Mouse (Mus musculus): ENCODE measurements around the gene Gm10959.
A peak's percentile ranks its signal among the peaks of the same experiment; 100 is the strongest.

Gene Gm10959

DNA sequence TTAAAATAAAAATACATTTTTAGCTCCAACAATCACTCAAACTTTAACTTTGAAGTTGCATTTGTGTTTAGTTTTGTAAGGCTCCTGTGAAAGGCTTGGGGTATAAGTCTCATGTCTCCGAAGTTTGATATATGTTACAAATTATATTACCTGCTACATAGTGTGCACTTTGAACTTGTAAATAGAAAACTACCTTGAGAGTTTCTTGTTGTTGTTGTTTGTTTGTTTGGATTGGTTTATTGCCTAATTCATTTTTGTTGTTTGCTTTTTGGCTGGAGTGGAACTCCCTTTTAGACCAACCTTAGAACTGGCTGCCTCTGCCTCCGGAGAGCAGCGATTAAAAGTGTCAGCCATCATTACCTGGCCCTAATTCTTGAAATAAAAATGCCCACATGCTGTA is 24.4 kb downstream of the Gm10959 start, which contains the start of gene Fabp2:
TSS of gene Fabp2 (plus strand) at position 301 of the 400 bp plus-strand sequence.
- DNase-seq (ENCODE audit: low spot score), result no peak

DNA sequence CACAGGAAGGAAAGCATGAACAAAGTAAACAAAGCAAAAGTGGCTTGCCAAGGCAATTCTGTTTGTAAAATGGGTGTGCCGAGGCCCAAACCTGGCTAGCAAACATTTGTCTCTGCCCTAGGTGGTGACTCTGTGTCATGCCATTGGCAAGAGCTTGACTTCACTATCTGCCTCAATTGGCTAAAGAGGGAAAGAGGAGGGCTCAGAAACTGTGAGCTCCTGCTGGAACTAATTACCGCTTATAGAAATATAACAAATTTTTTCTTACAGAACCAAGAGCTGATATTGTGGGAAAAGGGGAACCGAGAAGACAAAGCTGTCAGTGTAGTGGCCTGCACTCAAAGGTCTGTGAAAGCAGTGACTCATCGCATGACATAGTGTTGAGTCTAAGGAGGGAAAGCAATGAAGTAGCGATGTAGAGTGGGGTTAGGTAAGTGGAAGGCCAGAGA is 30.8 kb downstream of the Gm10959 start:
- DNase-seq (ENCODE audit: low spot score), result peak; percentile 39

DNA sequence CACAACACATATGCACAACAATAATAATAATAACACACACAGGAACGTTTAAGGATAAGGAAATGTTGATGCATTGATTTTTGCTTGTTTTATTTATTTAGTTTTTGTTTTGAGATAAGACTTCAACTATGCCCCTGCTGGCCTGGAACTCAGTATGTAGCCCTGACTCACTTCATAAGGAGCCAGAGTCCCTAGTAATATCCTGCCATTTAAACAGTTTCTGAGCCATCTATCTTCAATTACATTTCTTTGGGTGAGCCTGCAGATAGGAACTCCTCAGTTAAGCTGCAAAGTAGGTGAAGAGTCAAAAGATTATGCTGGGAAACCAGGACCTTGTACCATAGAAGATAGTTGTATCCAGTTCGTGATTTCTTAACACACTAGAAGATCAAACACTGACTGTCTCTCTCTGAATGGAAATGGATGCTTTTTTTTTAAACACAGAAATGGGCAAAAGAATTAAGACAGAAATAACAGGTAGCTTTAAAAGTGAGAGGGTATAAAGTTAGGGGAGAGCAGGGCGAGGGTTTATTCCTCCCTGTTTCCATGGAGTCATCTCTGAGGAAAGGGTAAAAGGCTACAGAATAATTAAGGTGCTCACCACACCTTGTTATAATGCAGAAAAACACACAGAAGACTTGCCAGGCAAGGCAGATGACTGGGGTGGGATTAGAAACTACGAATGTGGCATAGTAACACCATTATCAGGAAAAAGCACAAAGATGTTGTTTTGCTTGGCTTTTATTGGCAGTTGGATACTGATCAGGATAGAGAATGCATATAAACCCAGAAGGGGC is 31.5 kb downstream of the Gm10959 start:
- DNase-seq (ENCODE audit: low spot score), result no peak

DNA sequence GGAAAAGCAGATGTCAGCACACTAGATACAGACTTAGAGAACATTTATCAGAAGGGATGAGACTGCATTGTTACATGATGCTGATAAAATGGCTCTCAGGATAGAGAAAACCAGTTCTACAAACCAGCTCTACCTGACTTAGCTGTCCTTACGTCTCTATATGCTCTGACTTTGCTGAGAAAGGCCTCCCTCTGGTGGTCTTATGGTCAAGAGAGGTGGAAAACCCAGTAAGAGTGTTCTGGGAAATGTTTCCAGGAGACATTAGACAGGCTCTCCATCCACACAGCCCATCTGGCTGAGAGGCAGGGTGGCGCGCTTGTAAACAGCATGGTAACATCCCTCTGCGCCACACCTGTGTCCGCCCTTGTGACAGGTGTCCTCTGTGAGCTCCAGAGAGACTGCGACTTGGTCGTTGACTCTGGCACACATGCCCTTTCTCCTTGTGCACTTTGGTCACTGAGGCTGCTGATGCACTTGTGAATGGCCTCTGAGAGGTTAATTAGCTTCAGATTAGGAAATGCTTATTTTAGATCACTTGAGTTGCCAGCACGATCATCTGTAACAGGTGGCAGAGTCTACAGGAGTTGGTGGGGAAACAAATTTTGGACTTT is 40.4 kb downstream of the Gm10959 start:
- DNase-seq (ENCODE audit: low spot score), result no peak

DNA sequence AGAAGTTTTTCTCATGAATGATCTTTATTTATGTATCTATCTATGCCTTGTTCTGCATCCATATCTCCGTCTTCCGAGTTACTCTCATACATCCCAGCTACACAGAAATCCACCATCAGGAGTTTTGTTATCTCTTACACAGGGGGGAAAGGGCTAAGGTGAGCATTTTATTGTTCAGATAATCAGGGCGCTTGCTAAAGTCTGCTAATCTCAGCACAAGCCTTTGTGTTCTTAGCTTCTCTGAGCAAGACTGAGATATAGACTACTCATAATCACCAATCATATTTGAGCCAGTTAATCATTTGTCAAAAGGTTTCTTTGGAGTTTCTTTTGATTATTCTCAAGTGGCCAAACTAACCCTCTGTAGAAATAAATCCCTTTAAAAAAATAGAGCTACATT is 41.6 kb downstream of the Gm10959 start:
- DNase-seq (ENCODE audit: low spot score), result no peak

DNA sequence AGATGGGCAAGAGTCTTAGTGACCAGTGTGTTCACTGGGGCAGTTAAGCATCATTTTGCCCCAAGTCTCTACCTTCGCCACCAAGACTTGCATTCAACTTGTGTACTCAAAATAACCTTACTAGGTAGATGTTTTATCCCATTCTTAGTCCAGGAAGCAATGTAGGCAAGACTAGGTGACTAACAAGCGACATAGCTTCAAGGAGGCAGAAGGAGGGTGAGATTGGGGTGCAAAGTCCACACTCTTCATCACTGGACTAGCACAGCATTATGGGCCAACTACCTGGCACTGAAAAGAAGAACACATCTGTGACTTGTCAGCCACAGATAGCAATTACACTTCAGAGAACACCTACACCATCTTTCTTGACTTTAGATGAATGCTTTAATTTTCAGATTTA is 42.3 kb downstream of the Gm10959 start:
- no peak for DNase-seq (ENCODE audit: low spot score)

DNA sequence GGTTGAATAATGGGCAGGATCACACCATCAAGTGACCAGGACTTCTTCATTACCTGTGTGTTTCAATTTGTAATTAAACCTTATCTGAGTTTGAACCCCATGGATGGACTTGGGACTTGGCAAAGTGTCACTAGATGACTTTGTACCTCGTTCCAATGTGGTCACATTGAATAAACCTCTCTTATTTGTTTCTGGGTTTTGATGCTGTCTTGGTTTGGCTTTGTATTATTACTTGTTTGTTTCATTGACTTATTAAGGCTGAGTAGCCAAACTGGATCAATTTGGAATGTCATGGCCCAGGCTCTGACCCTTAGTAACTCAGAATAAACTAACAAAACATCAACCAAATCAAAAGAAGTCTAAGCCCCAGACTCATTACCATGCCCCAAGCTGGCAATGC is 47.6 kb downstream of the Gm10959 start:
- no peak for DNase-seq (ENCODE audit: low spot score)

DNA sequence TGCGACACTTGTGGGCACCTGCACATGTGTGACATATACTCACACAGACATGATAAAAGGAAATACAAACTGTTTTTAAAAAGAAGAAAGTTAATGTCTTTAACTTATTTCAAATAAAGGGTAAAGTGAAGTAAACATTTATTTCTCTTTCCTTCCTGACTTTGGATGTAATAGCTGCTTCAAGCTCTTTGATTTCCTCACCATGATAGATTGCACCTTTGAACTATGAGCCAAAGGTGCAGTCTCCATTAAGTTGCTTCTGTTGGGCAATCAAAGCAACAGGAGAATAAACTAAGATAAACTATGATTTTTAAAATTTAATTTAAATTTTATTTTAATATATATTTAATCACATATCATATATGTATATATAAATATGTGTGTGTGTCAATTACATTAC is 50.9 kb downstream of the Gm10959 start:
- DNase-seq (ENCODE audit: low spot score), result no peak

DNA sequence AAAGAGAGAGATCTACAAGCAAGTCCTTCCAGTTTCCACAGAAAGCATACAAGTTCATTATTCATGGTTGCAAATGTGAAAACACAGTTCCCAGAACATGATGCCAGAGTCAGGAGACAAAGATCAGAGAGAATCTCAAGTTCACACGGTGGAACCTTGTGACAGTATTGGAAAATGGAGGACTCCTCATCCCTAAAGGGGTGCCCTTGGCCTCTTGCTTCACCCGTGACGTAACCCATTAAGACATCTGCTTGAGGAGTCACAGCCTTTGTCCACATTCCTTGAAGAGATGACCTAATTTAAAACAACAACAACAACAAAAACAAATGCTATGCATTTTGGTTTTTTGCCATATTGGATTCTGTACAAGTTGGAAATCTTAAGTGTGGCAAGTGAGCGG is 54.1 kb downstream of the Gm10959 start:
- DNase-seq (ENCODE audit: low spot score), result no peak
